Mouse (Mus musculus) liver, adult 2 months (tissue): ENCODE measurements around the gene Nt5e.

ENCODE experiments used
- CTCF ChIP-seq: fragments of 200-500 bp; IDR thresholded peaks from 2 replicates; pipeline ENCODE4 v1.5.1; 2011; ENCODE audit warnings: low read depth, low read length, control low read depth
- POLR2A ChIP-seq: fragments of 200-500 bp; IDR thresholded peaks from 2 replicates; pipeline ENCODE4 v1.6.1; 2011; ENCODE audit warnings: low read length, control low read depth; ENCODE audit not compliant: insufficient read depth; ENCODE audit errors: extremely low read depth

DNA sequence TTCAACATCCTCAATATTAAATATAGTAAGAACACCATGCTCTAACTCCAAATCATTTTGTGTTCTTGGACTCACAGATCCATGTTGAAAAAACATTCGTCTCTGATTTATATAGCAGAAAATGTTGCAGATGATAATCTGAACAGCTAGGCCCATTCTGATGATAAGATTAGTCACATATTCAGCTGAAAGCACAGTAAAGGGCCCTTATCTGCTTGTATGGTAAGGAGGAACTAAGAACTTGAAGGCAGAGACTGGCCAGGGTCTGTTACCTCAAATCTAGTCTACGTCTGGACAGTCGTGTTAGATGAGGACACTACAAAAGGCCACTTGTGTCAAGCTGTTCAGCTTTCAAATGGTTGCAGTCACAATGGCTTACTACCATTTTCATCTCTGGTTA is 52.1 kb downstream of the Nt5e start:
- TF ChIP-seq CTCF: no peak
- TF ChIP-seq POLR2A: no peak
